Mouse (Mus musculus) adrenal gland, postnatal 36 days (tissue): ENCODE measurements around the gene Dbndd2. TPM values are rescaled to one million over a fixed set of nuclear protein-coding genes. Genes with fewer than 3 reads are reported as not detected.

Experiments
- DNase-seq, 2 experiments: peaks; one replicate each; pipeline ENCODE4 v3.0.0; 2021; ENCODE audit warnings: mixed read lengths in 1 of 2
- total RNA-seq, 2 experiments: library from RNA; stranded (reverse); gene quantifications; 2 replicates each; pipeline ENCODE4 v1.2.3; 2021

Gene Dbndd2
- total RNA-seq, 2 experiments from 2014 or later: 8.0 to 12.5 TPM

DNA sequence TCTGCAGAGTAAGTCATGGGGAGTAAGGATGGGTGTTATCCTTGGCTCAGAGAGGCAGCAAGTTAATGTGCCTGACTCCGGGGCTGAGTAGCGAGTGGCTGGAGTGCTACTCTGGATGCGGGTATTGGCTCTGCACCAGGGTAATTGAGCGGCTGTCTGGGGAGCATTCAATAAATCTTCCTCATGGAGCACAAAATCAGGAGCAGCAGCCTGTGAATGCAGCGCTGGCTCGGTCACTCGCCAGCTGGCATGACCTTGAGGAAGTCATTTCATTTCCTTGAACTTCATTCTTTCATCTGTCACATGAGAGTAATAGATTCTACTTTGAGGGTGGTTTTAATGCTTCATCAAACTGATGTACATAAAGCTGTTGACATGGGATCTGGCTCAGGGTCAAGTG is 14.6 kb downstream of the Dbndd2 start:
- DNase-seq: peak; percentile 83

DNA sequence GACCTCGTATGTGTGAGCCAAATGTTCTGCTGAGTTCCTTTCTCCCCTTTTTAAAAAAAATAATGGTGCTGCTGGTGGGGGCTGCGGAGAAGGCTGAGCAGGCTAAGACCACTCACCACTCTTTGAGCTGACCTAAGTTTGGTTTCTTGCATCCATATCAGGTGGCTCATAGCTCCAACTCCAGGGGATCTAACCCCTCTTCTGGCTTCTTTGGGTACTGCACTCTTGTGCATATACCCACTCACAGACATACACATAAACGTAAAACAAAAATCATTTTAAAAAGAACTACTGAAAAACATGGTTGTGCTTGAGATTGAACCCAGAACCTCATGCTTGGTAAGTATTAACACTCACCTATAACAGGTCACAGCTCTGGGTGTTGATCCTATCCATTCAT is 19.0 kb downstream of the Dbndd2 start:
- DNase-seq: no peak

DNA sequence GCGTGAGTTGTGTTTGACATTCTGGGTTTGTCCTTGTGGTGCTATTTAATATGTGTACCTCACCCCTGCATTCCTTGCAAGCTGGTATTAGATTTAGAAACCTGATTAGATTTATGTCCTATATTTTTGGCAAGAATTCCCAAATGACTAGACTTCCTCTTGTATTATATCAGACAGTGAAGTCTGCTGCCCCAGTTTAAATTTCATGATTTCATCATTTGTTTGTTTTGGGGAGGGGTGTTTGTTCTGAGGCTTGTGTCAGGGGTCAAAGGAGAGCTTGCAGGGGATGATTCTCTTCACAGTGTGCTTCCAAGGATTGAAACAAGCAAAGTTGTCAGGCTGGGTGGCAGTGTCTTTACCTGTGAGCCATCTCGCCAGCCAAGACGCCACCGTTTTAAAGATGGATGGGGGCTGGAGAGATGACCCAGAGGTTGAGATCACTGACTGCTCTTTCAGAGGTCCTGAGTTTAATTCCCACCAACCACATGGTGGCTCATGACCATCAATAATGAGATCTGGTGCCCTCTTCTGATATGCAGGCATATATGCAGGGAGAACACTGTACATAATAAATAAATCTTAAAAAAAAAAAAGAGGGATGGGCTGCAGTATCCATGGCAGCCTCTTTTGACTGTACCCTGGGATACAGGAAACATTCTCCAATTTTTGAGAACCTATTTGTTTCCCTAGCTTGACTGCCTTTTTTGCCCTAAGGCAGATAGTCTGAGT is 19.9 kb downstream of the Dbndd2 start:
- no peak for DNase-seq

DNA sequence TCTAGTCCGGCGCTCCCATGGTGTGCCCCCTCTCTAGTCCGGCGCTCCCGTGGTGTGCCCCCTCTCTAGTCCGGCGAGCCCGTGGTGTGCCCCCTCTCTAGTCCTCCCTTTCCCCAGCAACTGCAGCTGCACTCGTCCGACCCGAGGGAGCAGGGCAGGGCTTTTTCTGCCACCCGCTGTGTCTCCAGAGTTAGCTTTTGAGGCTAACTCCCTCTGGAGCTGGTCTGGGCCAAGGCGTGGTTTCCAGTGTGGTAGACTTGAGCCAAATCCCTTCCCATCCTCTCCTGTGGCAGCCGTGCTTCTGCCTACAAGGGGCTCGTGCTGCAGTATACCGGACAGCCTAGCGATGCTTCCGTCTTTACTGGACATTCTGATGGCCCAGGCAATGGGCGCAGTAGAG is 21.9 kb downstream of the Dbndd2 start:
- no peak for DNase-seq

DNA sequence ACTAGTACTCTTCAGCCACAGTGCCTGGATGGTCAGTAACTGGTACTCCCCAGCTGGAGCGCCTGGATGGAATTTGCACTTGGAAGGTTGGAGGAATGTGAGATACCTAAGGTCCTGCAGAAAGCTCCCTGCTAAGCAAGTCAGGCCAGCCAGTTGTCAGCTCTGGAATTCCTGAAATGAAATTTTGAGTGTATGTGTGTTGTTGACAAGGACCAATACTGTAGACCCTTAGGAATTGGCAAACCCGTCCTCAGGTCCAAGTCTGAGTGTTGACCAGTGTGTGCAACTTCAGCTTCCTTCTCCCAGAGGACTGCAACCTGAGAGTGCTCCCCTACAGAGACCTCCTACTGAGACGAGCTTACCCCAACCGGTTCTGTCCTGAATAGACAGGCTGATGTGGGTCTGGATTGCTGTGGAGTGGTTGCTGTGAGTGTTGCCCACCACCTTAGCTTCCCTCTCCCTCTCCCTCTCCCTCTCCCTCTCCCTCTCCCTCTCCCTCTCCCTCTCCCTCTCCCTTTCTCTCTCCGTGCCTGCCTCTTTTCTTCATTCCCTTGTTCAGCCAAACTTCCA is 24.8 kb downstream of the Dbndd2 start:
- no peak for DNase-seq

DNA sequence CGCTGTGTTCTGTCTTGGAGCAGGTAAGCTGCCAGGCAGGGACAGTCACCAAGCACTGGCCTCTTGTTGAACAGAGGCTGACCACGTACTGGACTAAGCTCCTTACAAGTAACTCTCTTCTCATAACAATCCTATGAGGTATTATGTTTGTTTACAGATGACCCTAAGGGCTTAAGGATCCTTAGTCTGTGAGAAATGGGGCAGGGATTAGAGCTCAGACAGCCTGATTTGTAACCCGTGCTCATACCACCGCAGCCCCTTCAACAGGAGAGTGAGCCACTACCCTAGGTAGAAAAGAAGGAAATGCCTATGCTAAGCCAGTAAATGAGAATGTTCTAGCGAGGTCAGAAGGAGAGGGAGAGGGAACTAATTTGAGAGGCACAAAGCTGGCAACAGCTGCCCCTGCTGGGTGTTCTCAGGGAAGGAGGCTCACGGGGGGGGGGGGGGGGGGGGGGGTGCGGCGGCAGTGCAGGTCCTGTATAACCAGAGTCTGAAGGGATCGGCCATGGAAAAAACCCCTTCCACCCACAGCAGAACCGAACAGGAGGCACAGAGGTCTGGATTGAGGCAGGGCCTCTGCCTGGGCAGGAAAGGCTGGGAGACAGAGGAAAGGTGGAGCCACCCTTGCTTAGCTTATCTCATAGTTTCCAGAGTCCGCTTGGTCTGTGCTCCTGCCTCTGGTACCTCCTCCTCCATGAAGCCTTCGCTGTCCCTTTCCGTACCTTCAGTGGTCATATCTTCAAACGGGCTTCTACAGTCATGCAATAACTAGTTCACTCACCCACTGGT is 26.4 kb downstream of the Dbndd2 start:
- no peak for DNase-seq

DNA sequence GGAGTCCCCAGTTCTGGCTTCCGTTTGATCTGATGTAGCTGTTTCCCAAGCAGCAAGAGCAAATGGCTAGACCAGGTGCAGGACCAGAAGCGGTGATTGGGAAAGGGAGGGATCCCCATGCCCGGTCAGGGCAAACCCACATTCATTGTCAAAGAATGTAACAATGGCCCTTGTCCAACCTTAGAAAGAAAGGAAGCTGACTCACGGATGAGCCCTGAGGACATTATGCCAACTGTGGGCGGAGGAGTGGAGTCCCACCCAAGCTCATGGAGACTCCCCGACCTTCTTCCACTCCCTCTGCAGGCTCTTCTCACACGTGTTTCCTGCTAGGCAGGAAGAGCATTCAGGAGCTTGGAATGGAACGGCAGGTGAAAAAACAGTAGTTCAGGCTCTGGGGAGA is 27.5 kb downstream of the Dbndd2 start:
- DNase-seq: peak; percentile 68 to 70

DNA sequence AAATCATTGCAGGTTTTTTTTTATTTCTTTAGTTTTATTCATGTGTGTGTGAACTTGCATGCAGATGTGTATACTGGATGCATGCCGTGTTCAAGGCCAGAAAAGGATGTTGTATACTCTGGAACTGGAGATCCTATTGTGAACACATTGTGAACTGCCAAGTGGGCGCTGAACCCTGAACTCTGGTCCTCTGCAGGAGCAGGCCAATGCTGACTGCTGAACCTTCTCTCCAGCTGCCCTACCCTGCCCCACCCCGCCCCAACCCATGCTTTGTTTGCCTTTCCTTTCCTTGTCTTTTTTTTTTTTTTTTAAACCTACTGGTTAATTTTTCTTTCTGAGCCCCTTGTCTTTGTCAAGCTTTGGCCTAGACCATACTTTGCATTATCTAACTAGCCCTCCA is 29.0 kb downstream of the Dbndd2 start:
- DNase-seq: no peak

DNA sequence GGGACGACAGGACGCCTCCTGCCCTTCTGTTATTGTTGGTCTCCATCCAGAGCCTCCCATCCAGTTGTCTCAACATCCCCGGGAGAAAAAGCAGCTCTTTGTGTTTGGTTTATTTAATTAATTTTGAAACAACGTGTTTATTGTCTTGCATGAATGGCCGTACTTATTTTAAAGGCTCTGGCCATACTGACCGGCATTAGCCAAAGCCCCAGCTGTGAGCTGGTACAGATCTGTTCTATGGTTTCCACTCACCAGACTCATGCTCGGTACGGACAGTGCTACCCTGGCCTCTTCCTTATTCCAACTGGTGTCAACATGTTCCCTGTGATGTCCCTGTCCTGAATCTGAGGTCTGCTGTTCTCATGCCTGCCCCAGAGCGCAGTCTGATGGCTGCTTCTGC is 30.0 kb downstream of the Dbndd2 start:
- no peak for DNase-seq

DNA sequence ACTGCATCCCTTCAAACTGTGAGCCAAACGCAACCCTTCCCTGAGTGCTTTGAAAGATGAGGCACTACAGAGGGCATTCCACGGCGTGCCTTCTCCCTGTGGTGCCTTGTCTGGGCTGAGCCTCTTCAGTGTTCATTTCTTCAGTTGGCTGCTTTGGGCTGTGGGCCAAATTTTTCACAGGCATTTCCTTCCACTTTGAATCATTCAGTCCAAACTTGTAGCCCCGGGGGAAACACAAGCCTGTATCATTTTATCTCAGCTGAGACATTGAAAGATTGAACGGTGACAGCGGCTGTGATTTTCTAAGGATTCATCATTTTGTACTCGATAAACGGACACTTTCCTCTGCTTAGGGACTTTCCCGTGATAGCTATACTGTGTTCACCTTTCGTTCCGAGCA is 30.7 kb downstream of the Dbndd2 start:
- no peak for DNase-seq

DNA sequence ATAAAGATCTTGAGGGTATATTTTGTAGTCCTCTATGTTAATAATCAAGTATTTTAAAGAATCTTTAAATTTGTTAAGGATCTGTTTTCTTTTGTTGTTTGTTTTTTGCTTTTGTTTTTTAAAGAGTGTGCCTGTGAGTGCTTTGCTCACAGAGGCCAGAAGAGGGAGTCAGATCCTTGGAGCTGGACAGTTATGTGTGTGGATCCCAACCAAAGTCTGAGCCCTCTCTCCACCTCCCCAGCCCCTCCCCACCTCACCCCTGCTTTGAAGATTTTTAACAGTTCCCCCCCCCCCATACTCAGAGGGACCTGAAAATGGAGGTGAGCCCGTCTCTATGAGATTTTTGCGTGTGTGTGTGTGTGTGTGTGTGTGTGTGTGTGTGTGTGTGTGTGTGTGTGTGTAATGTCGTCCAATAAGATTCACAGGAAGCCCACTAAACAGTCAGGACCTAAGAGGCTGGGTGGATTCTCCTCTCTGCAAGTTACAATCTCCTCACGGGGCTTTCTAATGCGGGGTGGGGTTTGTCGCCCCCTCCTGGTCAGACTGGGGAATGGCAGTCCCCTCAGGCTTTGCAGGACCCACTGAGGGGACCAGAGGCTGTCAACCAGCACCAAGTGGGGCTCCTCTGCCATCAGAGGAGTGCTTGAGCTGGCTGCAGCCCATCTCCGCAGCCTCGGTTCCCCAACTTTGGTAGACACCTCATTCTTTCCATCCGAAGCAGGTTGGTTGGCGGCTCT is 31.7 kb downstream of the Dbndd2 start:
- peak; percentile 75 to 79 for DNase-seq

DNA sequence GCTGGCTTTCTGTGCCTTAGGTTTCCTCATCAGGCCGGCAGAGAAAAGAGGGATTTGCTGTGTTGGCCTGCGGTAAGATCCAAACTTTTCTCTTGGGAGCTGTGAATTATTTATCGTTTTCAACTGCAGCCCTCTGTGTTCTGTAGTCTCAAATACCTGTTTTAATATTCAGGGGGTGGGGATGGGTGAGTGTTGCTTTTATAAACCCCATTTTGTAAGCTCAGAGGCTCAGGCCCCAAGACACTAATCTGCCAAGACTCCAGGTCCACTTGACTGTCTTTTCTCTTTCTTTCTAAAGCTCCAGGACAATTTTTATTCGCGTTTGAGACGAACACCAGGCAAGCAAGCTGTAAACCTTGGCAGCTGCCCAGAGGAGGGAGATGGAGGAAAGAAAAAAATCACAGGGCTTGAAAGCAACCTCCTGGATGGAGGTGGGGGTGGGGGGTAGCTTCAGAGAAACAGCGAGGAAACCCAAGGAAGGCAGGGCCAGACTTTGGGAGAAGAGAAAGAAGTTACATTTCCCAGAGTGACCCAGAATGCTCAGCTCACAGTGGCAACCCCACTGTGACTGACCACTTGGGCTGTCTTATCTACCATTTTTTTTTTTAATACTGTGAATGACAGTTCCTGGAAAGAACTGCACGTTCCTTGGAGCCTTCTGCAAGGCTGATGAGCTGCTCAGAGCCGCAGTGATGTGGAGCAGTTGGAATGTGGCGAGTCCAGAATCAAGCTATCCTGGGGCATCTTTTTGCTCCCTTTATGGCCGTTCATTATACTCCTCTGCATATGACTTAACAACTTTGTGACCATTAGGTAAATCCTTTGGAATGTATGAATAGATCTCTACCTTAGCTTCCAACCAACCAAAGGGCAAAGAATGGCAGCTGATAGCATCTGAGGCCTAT is 32.6 kb downstream of the Dbndd2 start:
- DNase-seq: no peak

DNA sequence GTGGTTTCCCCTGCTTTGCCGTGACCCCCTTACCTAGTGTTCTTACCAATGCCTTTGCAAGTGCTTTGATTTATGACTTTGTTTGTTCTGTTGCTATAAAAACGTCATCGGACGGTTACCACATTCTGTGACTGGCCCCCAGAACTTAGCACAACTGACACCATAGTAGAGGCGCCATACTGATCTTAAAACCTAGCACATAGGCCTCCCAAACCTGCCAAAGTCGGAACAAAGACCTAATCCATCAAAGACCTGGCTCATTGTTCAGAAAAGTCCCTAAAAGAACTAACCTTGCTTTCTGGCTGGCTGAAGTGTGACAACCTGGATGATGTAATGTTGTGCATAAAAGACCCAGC is 33.2 kb downstream of the Dbndd2 start:
- DNase-seq: no peak

DNA sequence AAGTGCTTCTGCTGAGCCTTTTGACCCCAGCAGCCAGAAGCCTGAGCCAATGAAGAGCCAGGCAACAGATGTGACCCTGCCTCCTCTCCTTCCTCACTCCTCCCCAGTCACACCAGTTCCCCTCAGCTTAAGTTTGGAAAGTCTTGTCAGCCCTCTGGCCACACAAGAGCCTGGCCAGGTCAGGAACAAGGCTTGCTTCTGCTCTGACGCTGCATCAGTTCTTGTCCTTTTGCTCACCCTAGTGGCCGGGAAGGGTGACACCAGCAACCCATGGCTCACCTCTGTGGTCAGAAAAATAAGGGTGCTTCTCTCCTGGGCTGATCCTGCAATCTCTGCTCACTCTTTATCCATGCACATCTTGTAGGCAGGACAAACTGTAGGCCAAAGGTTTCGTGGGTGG is 34.9 kb downstream of the Dbndd2 start:
- peak; percentile 69 to 81 for DNase-seq

DNA sequence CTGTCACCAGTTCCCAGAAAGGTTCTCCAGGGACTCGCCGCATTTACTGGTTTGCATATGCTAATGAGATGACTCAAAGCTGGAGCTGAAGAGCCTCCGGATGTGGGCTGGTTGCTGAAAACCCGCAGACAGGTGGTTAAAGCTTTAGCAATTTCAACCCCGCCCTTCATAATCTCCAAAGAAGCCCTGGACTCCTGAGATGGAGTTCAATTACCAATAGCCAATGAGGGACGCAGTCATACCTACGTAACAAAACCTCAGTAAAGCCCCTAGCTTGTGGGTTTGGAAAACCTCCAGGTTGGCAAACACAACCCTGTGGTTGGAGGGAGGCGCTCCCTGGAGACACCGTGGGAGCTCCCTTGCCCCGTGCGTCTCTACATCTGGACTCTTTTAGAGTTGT is 35.9 kb downstream of the Dbndd2 start:
- DNase-seq: no peak

DNA sequence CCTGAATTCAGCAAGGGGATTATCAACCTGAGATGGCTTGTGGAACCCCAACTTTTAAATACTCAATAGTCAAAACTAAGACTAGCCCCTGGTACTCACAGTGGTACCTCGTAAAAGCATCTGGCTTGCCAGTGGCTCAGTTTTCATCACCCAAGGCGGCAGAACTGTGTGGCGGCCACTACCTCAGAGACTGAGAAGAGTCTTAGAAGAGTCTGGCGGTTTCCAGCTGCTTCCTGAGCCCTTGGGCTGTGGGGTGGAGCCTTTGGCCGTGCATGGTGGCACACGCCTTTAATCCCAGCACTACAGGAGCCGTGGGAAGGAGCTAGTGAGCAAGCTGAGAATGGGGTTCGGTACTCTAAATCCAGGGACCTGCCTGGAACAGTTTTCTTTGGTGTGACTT is 36.4 kb downstream of the Dbndd2 start:
- no peak for DNase-seq

DNA sequence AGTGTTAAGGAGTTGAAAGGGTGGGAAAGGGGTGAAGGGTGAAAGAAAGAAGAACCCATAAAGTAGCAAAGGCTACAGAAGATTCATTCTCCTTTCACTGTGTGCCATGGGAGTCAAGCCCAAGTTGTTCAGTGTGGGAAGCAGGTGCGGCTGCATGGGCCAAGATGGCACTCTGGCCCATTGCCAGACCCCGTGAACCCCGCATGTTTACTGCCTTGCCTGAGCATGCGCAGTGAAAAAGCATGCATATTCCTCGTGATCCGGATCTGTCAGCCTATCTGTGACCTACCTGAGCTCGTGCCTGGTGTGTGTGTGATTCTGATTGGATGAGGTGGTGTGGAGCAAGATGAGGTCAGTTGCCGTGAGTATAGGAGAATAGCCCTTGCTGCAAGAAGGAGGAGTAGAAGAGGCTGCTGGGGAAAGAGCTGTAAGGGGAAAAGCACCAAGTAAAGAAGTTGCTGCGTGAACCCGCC is 37.4 kb downstream of the Dbndd2 start:
- no peak for DNase-seq

DNA sequence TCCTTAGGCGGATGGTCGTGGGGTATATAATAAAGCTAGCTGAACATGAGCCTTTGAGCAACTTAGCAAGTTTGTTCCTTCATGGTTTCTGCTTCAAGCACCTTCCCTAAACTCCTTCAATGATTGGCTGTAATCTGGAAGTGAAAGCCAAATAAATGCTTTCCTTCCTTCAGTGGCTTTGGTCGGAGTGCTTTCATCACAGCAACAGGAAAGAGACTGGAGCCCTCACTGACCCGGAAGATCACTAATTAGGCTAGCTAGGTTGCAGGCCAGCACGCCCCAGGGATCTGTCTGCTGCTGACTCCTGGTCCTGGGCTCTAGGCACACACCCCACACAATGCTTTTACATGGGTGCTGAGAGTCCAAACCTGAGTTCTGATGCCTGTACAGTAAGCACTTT is 42.7 kb downstream of the Dbndd2 start:
- no peak for DNase-seq

DNA sequence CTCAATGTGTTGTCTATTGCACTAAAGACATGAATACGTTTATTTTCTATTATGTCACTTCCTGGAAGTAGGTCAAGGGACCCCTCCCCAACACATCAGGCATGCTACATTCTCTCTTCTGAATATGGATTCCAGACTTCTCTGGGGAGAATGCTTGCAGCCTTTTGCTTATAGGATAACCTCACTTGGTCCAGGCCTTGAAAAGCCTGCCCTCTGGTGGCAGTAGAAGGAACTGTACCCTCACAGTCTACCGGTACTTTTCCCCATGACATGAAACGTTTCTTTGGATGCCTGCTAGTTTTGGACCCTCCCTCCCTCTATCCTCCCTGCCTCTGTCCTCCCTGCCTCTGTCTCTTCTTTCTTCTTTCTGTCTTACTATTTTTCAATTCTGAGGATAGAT is 45.3 kb downstream of the Dbndd2 start:
- peak; percentile 66 to 74 for DNase-seq

DNA sequence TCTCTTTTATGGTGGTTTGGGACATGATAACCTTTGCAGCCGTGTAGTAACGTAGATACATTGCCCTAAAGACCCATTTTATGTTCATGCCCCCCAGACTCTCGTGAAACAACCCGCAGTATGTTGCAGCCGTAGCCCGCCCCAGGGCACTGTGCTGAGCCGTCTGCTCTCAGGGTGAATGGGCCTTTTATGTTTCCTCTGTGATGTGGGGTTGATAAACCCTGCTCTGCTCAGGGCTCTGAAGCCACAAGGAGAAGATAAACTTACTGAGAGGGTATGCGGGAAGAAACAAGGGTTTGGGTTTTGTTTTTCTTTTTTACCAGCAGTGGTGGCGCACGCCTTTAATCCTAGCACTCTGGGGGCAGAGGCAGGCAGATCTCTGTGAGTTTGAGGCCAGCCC is 48.4 kb downstream of the Dbndd2 start:
- no peak for DNase-seq

DNA sequence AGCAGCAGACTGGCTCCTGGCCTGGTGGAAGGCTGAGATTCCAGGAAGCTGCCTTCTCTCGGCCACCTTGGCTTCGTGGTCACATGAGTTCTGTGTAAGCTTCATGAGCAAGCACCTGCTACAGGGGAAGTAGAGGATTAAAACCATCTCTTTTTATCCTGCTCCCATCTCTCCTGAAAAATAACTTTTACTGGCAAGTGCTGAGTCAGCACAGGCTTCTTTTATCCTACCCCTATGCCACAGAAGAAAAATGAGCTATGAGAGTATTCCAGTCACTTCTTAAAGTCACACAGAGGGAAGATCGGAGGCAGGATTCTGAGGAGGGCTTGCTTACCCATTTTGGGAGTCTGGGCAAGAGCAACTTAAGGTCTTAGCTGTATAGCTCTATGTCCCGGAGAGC is 51.1 kb downstream of the Dbndd2 start:
- DNase-seq: no peak
